Mouse (Mus musculus) myocyte (in vitro differentiated cells): Measurements from ENCODE around the gene Anapc5. TPM values are rescaled to one million over a fixed set of nuclear protein-coding genes. Genes with fewer than 3 reads are reported as not detected.

Source experiments
- H3K27me3 ChIP-seq: one replicate; pipeline ENCODE4 v1.6.1; 2011; ENCODE audit not compliant: control insufficient read depth, insufficient read depth, insufficient read length
- H3K36me3 ChIP-seq: one replicate; pipeline ENCODE4 v1.6.1; 2011; ENCODE audit not compliant: control insufficient read depth, insufficient read depth
- H3K4me2 ChIP-seq: one replicate; pipeline ENCODE4 v1.6.1; 2011; ENCODE audit warnings: low read depth, control low read depth
- H3K4me3 ChIP-seq: one replicate; pipeline ENCODE4 v1.5.1; 2011; ENCODE audit warnings: mild to moderate bottlenecking, control low read depth, moderate library complexity
- H3K79me2 ChIP-seq: one replicate; pipeline ENCODE4 v1.6.1; 2011; ENCODE audit not compliant: control insufficient read depth, insufficient read depth
- H3ac ChIP-seq: one replicate; pipeline ENCODE4 v1.6.1; 2011; ENCODE audit not compliant: control insufficient read depth, insufficient read length
- CEBPB ChIP-seq: IDR thresholded peaks from 2 replicates; pipeline ENCODE4 v1.6.1; 2011; ENCODE audit warnings: mild to moderate bottlenecking, moderate library complexity; ENCODE audit not compliant: poor library complexity, insufficient read depth, severe bottlenecking
- E2F4 ChIP-seq: IDR thresholded peaks from one replicate; pipeline ENCODE4 v1.6.1; 2011; ENCODE audit warnings: mild to moderate bottlenecking, control low read depth, moderate library complexity; ENCODE audit not compliant: insufficient read depth
- MAX ChIP-seq: IDR thresholded peaks from one replicate; pipeline ENCODE4 v1.6.1; 2011; ENCODE audit warnings: low read depth, mild to moderate bottlenecking, control low read depth
- MYOD1 ChIP-seq, 3 experiments: IDR thresholded peaks; one replicate each; pipeline ENCODE4 v1.6.1; 2011; ENCODE audit warnings: control low read depth in 2 of 3, low read depth in 2 of 3, mild to moderate bottlenecking in 2 of 3, moderate library complexity in 1 of 3; ENCODE audit not compliant: insufficient read length in 2 of 3, control insufficient read depth in 1 of 3
- MYOG ChIP-seq, 3 experiments: IDR thresholded peaks; one replicate each; pipeline ENCODE4 v1.6.1; 2011; ENCODE audit warnings: control low read depth in 2 of 3, low read depth in 2 of 3, mild to moderate bottlenecking in 2 of 3; ENCODE audit not compliant: insufficient read length in 2 of 3, control insufficient read depth in 1 of 3, insufficient read depth in 1 of 3
- POLR2A ChIP-seq: IDR thresholded peaks from one replicate; pipeline ENCODE4 v1.6.1; 2011; ENCODE audit warnings: low read depth, mild to moderate bottlenecking, control low read depth, moderate library complexity; ENCODE audit not compliant: insufficient read length
- POLR2AphosphoS2 ChIP-seq: IDR thresholded peaks from one replicate; pipeline ENCODE4 v1.6.1; 2011; ENCODE audit warnings: low read depth, control low read depth; ENCODE audit not compliant: insufficient read length
- REST ChIP-seq: IDR thresholded peaks from one replicate; pipeline ENCODE4 v1.6.1; 2011; ENCODE audit warnings: mild to moderate bottlenecking, control low read depth, moderate library complexity; ENCODE audit not compliant: insufficient read depth, insufficient read length
- SRF ChIP-seq: IDR thresholded peaks from one replicate; pipeline ENCODE4 v1.6.1; 2011; ENCODE audit warnings: low read depth; ENCODE audit not compliant: control insufficient read depth, insufficient read length
- TCF12 ChIP-seq: IDR thresholded peaks from one replicate; pipeline ENCODE4 v1.6.1; 2011; ENCODE audit warnings: mild to moderate bottlenecking, control low read depth; ENCODE audit not compliant: poor library complexity, insufficient read depth, severe bottlenecking
- TCF3 ChIP-seq: IDR thresholded peaks from one replicate; pipeline ENCODE4 v1.6.1; 2011; ENCODE audit warnings: low read depth, control low read depth; ENCODE audit not compliant: insufficient read length
- USF1 ChIP-seq: IDR thresholded peaks from one replicate; pipeline ENCODE4 v1.6.1; 2011; ENCODE audit warnings: low read depth, mild to moderate bottlenecking, control low read depth, moderate library complexity
- polyA plus RNA-seq: library from polyadenylated mRNA; unstranded; fragments of >200 nt; fragmentation: generic; extraction: Trizol; gene quantifications from one replicate; pipeline ENCODE4 v1.2.1, GENCODE M21; 2012; ENCODE audit warnings: missing spikeins

The Anapc5 gene
- polyA plus RNA-seq, 1 experiment: 197 TPM

DNA sequence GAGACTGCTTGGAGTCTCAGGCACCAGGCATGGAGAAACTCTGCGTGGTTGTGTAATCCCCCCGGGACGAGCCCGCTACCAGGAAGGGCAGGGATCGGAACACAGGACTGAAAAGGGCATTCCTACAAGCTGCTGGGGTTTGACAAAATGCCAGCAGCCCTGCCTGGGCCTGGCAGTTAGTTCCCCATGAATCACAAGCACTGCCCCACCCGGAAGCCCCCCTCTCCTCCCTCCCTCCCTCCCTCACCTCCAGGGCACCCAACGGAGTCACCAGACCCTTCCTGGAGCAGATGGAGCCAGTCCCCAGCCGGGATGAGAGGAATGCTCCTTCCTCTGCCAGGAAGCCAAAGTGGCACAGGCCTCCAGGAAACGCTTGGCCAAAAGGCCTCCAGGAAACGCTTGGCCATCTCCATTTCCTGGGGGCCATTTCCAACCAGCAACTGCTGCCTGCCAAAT is 50.3 kb downstream of the Anapc5 start:
- Histone ChIP-seq H3K4me3 (no peak overlapping the region), H3K36me3 (no peaks in the 10 kb centered on the region), H3K4me2 (peak overlapping the region; percentile 60), H3ac (no peak overlapping the region), H3K27me3 (no peaks in the 10 kb centered on the region), H3K79me2 (peaks cover 11% of the 10 kb centered on the region)
- no peak for TF ChIP-seq REST
- TF ChIP-seq CEBPB: peak; percentile 77

DNA sequence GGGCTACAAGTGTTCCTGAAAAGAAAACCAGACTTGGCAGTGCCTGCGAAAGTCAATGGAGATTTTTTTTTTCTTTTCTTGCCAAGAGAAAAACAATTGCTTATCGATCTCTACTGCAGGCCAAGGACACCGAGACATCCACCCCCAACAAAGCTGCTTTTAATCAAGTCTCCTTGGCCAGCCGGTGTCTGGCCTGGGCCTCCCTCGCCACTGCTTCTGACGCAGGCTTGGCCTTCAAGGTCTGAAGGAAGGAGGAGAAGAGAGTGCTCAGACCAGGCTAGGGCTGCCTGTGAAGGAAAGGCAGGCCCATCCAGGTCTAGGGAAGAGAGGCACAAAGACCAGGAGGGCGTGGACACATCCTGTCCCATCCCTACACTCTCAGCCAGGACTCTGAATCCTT is 50.8 kb downstream of the Anapc5 start:
- no peaks in the 10 kb centered on the region for H3K27me3 ChIP-seq
- H3K4me3 ChIP-seq: no peak overlapping the region
- H3K4me2 ChIP-seq: peak overlapping the region; percentile 60

GRCm38 (mm10) chr5:122769101-122769568 is 52.0 kb downstream of the Anapc5 start:
- Histone ChIP-seq H3K79me2 (peaks cover 11% of the 10 kb centered on the region), H3K36me3 (no peaks in the 10 kb centered on the region), H3ac (no peak overlapping the region), H3K4me3 (no peak overlapping the region), H3K27me3 (no peaks in the 10 kb centered on the region), H3K4me2 (no peak overlapping the region)
- no peak for TF ChIP-seq MYOG (IDR thresholded peaks at IDR 0.05; ENCODE audit: control insufficient read depth in 1 of 3, insufficient read depth in 1 of 3, insufficient read length in 2 of 3, low read depth in 2 of 3)
- no peak for TF ChIP-seq MYOD1 (IDR thresholded peaks at IDR 0.05; ENCODE audit: control insufficient read depth in 1 of 3, insufficient read length in 2 of 3, low read depth in 2 of 3)

More for the DNA sequence above, 50.8 kb downstream of the Anapc5 start:
- Histone ChIP-seq H3K79me2 (peaks cover 11% of the 10 kb centered on the region), H3K36me3 (no peaks in the 10 kb centered on the region), H3ac (no peak overlapping the region)
- TF ChIP-seq MYOG (IDR thresholded peaks at IDR 0.05; ENCODE audit: control insufficient read depth in 1 of 3, insufficient read depth in 1 of 3, insufficient read length in 2 of 3, low read depth in 2 of 3) (no peak), REST (no peak), TCF12 (no peak), E2F4 (no peak), POLR2AphosphoS2 (no peak), MAX (no peak), CEBPB (no peak), POLR2A (no peak), MYOD1 (IDR thresholded peaks at IDR 0.05; ENCODE audit: control insufficient read depth in 1 of 3, insufficient read length in 2 of 3, low read depth in 2 of 3) (no peak), TCF3 (no peak)

DNA sequence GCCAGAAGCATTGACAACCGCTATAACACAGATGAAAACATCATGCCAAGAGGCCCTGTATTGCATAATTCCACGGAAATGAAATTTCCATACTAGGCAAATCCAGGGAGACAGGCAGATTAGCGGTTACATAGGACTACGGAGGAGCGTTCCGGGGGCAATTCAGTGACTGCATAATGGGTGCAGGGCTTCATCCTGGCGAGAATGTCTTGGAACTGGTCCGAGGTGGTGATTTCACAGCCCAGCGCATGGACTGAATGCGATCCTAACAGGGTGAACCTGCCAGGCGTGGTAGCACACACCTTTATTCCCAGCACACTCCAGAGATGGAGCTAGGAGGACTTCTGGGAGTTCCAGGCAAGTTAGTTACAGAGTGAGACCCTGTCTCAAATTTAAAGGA is 53.9 kb downstream of the Anapc5 start:
- no peak overlapping the region for H3K4me3 ChIP-seq
- H3K36me3 ChIP-seq: no peaks in the 10 kb centered on the region
- no peak overlapping the region for H3K4me2 ChIP-seq
- H3K27me3 ChIP-seq: no peaks in the 10 kb centered on the region
- H3K79me2 ChIP-seq: peaks cover 8% of the 10 kb centered on the region
- no peak for TF ChIP-seq E2F4
- no peak for TF ChIP-seq MYOG (IDR thresholded peaks at IDR 0.05; ENCODE audit: control insufficient read depth in 1 of 3, insufficient read depth in 1 of 3, insufficient read length in 2 of 3, low read depth in 2 of 3)
- no peak for TF ChIP-seq CEBPB
- TF ChIP-seq TCF12: no peak
- TF ChIP-seq MYOD1 (IDR thresholded peaks at IDR 0.05; ENCODE audit: control insufficient read depth in 1 of 3, insufficient read length in 2 of 3, low read depth in 2 of 3): no peak
- TF ChIP-seq POLR2AphosphoS2: no peak
- TF ChIP-seq TCF3: no peak
- no peak for TF ChIP-seq POLR2A
- TF ChIP-seq REST: no peak
- TF ChIP-seq MAX: no peak
- no peak for TF ChIP-seq USF1
- H3ac ChIP-seq: no peak overlapping the region

- Histone ChIP-seq H3K4me3 (no peak overlapping the region), H3K4me2 (no peak overlapping the region)
- no peak for TF ChIP-seq SRF
- TF ChIP-seq CEBPB: no peak
- TF ChIP-seq MYOG (IDR thresholded peaks at IDR 0.05; ENCODE audit: control insufficient read depth in 1 of 3, insufficient read depth in 1 of 3, insufficient read length in 2 of 3, low read depth in 2 of 3): no peak
- no peak for TF ChIP-seq POLR2A
- TF ChIP-seq REST: no peak
- no peak for TF ChIP-seq TCF3
- no peak for TF ChIP-seq MAX
- TF ChIP-seq TCF12: no peak
- no peak for TF ChIP-seq MYOD1 (IDR thresholded peaks at IDR 0.05; ENCODE audit: control insufficient read depth in 1 of 3, insufficient read length in 2 of 3, low read depth in 2 of 3)
- TF ChIP-seq USF1: no peak
- TF ChIP-seq E2F4: no peak
- TF ChIP-seq POLR2AphosphoS2: no peak
Measured at GRCm38 (mm10) chr5:122764032-122764464, 57.1 kb downstream of the Anapc5 start.

More at GRCm38 (mm10) chr5:122764032-122764464, 57.1 kb downstream of the Anapc5 start:
- H3K36me3 ChIP-seq: no peaks in the 10 kb centered on the region
- H3K27me3 ChIP-seq: no peaks in the 10 kb centered on the region
- no peak overlapping the region for H3ac ChIP-seq
- H3K79me2 ChIP-seq: no peaks in the 10 kb centered on the region
